Mouse (Mus musculus): ENCODE data around the gene Drosha. TPM values are rescaled to one million over a fixed set of nuclear protein-coding genes. Genes with fewer than 3 reads are reported as not detected.

The Drosha gene
- polyA plus RNA-seq, 1 experiment from 2014 or later: 19.8 TPM

- H3K9me3 ChIP-seq (replicated peaks): no peaks in the 10 kb centered on the region
- WGBS: 60% methylated on average over 7 of the region's 7 CpGs
- no peak overlapping the region for H3K27ac ChIP-seq
- H3K4me3 ChIP-seq: no peak overlapping the region
- no peak overlapping the region for H3K4me2 ChIP-seq
- no peak overlapping the region for H3K9ac ChIP-seq
- ATAC-seq (replicated peaks; ENCODE audit: insufficient number of reproducible peaks, insufficient read depth, low FRiP score, low read depth): no peak
- H3K27me3 ChIP-seq: no peaks in the 10 kb centered on the region
- H3K36me3 ChIP-seq: peaks cover 32% of the 10 kb centered on the region
- H3K4me1 ChIP-seq (replicated peaks): peaks cover 10% of the 10 kb centered on the region
These were observed 41.1 kb downstream of the Drosha start for GRCm38 (mm10) chr15:12865595-12866314.

GRCm38 (mm10) chr15:12867269-12867668, 42.7 kb downstream of the Drosha start:
- Histone ChIP-seq H3K27me3 (no peaks in the 10 kb centered on the region), H3K4me1 (replicated peaks) (peaks cover 10% of the 10 kb centered on the region), H3K9ac (no peak overlapping the region), H3K9me3 (replicated peaks) (no peaks in the 10 kb centered on the region), H3K4me3 (no peak overlapping the region), H3K36me3 (peaks cover 25% of the 10 kb centered on the region; the same call in 1 of the 2 replicates), H3K27ac (no peak overlapping the region), H3K4me2 (no peak overlapping the region)
- no peak for ATAC-seq (replicated peaks; ENCODE audit: insufficient number of reproducible peaks, insufficient read depth, low FRiP score, low read depth)
- WGBS: 80% methylated on average over 8 of the region's 8 CpGs

GRCm38 (mm10) chr15:12875442-12876176, 51.0 kb downstream of the Drosha start:
- Histone ChIP-seq H3K9ac (no peak overlapping the region), H3K4me1 (replicated peaks) (peaks cover 4% of the 10 kb centered on the region; the same call in 1 of the 2 replicates), H3K27me3 (no peaks in the 10 kb centered on the region), H3K36me3 (0 out of 2 replicates have a peak, but pooled peaks cover 9% of the 10 kb centered on the region), H3K27ac (no peak overlapping the region), H3K4me2 (no peak overlapping the region), H3K9me3 (replicated peaks) (no peaks in the 10 kb centered on the region), H3K4me3 (no peak overlapping the region)
- ATAC-seq (replicated peaks; ENCODE audit: insufficient number of reproducible peaks, insufficient read depth, low FRiP score, low read depth): no peak
- WGBS: 75% methylated on average over 18 of the region's 18 CpGs

GRCm38 (mm10) chr15:12876266-12876665, 51.7 kb downstream of the Drosha start:
- 86% methylated on average over 2 of the region's 2 CpGs for WGBS
- ATAC-seq (replicated peaks; ENCODE audit: insufficient number of reproducible peaks, insufficient read depth, low FRiP score, low read depth): no peak
- peaks cover 14% of the 10 kb centered on the region for H3K36me3 ChIP-seq

GRCm38 (mm10) chr15:12876881-12877280, 52.3 kb downstream of the Drosha start:
- Histone ChIP-seq H3K4me2 (no peak overlapping the region), H3K27me3 (no peaks in the 10 kb centered on the region), H3K36me3 (peaks cover 20% of the 10 kb centered on the region), H3K9ac (no peak overlapping the region), H3K9me3 (replicated peaks) (no peaks in the 10 kb centered on the region), H3K4me1 (replicated peaks) (peaks cover 4% of the 10 kb centered on the region; the same call in 1 of the 2 replicates), H3K27ac (no peak overlapping the region), H3K4me3 (no peak overlapping the region)
- WGBS: 88% methylated on average over 4 of the region's 4 CpGs
- no peak for ATAC-seq (replicated peaks; ENCODE audit: insufficient number of reproducible peaks, insufficient read depth, low FRiP score, low read depth)

More at GRCm38 (mm10) chr15:12876266-12876665, 51.7 kb downstream of the Drosha start:
- Histone ChIP-seq H3K27me3 (no peaks in the 10 kb centered on the region), H3K4me2 (no peak overlapping the region), H3K9ac (no peak overlapping the region), H3K4me3 (no peak overlapping the region), H3K9me3 (replicated peaks) (no peaks in the 10 kb centered on the region), H3K27ac (no peak overlapping the region), H3K4me1 (replicated peaks) (peaks cover 4% of the 10 kb centered on the region; the same call in 1 of the 2 replicates)

- H3K27me3 ChIP-seq: no peaks in the 10 kb centered on the region
- no peak overlapping the region for H3K4me3 ChIP-seq
- peaks cover 28% of the 10 kb centered on the region for H3K36me3 ChIP-seq
- no peak overlapping the region for H3K27ac ChIP-seq
- peaks cover 3% of the 10 kb centered on the region; the same call in 1 of the 2 replicates for H3K4me1 ChIP-seq (replicated peaks)
- no peak overlapping the region for H3K4me2 ChIP-seq
- H3K9ac ChIP-seq: no peak overlapping the region
- no peaks in the 10 kb centered on the region for H3K9me3 ChIP-seq (replicated peaks)
- no peak for ATAC-seq (replicated peaks; ENCODE audit: insufficient number of reproducible peaks, insufficient read depth, low FRiP score, low read depth)
- WGBS: 87% methylated on average over 12 of the region's 12 CpGs
These were observed 53.3 kb downstream of the Drosha start for GRCm38 (mm10) chr15:12877934-12878333.

GRCm38 (mm10) chr15:12878581-12878980, 54.0 kb downstream of the Drosha start:
- 84% methylated on average over 9 of the region's 9 CpGs for WGBS
- Histone ChIP-seq H3K27ac (no peak overlapping the region), H3K4me3 (no peak overlapping the region), H3K36me3 (peaks cover 34% of the 10 kb centered on the region), H3K4me2 (no peak overlapping the region), H3K9me3 (replicated peaks) (no peaks in the 10 kb centered on the region), H3K27me3 (no peaks in the 10 kb centered on the region), H3K4me1 (replicated peaks) (no peaks in the 10 kb centered on the region), H3K9ac (no peak overlapping the region)
- no peak for ATAC-seq (replicated peaks; ENCODE audit: insufficient number of reproducible peaks, insufficient read depth, low FRiP score, low read depth)

GRCm38 (mm10) chr15:12879937-12880336, 55.3 kb downstream of the Drosha start:
- no peaks in the 10 kb centered on the region for H3K4me1 ChIP-seq (replicated peaks)
- H3K4me2 ChIP-seq: no peak overlapping the region
- H3K9me3 ChIP-seq (replicated peaks): no peaks in the 10 kb centered on the region
- H3K36me3 ChIP-seq: peaks cover 46% of the 10 kb centered on the region
- H3K27ac ChIP-seq: no peak overlapping the region
- 85% methylated on average over 8 of the region's 8 CpGs for WGBS
- ATAC-seq (replicated peaks; ENCODE audit: insufficient number of reproducible peaks, insufficient read depth, low FRiP score, low read depth): no peak
- H3K27me3 ChIP-seq: no peaks in the 10 kb centered on the region
- no peak overlapping the region for H3K4me3 ChIP-seq
- H3K9ac ChIP-seq: no peak overlapping the region

- Histone ChIP-seq H3K9me3 (replicated peaks) (no peaks in the 10 kb centered on the region), H3K4me1 (replicated peaks) (no peaks in the 10 kb centered on the region), H3K9ac (no peak overlapping the region), H3K4me3 (no peak overlapping the region), H3K27ac (no peak overlapping the region), H3K36me3 (peaks cover 73% of the 10 kb centered on the region), H3K4me2 (no peak overlapping the region), H3K27me3 (no peaks in the 10 kb centered on the region)
- WGBS: 82% methylated on average over 15 of the region's 15 CpGs
- ATAC-seq (replicated peaks; ENCODE audit: insufficient number of reproducible peaks, insufficient read depth, low FRiP score, low read depth): no peak
These were observed 60.2 kb downstream of the Drosha start for GRCm38 (mm10) chr15:12884855-12885254.

GRCm38 (mm10) chr15:12885361-12885760, 60.7 kb downstream of the Drosha start:
- Histone ChIP-seq H3K9ac (no peak overlapping the region), H3K9me3 (replicated peaks) (no peaks in the 10 kb centered on the region), H3K36me3 (peaks cover 73% of the 10 kb centered on the region), H3K27me3 (no peaks in the 10 kb centered on the region), H3K4me2 (no peak overlapping the region), H3K27ac (no peak overlapping the region), H3K4me1 (replicated peaks) (no peaks in the 10 kb centered on the region), H3K4me3 (no peak overlapping the region)
- 92% methylated on average over 11 of the region's 11 CpGs for WGBS
- ATAC-seq (replicated peaks; ENCODE audit: insufficient number of reproducible peaks, insufficient read depth, low FRiP score, low read depth): no peak

- peaks cover 68% of the 10 kb centered on the region for H3K36me3 ChIP-seq
- no peak overlapping the region for H3K4me2 ChIP-seq
- H3K27me3 ChIP-seq: no peaks in the 10 kb centered on the region
- WGBS: 92% methylated on average over 8 of the region's 8 CpGs
- H3K9me3 ChIP-seq (replicated peaks): no peaks in the 10 kb centered on the region
- no peaks in the 10 kb centered on the region for H3K4me1 ChIP-seq (replicated peaks)
- ATAC-seq (replicated peaks; ENCODE audit: insufficient number of reproducible peaks, insufficient read depth, low FRiP score, low read depth): no peak
- H3K9ac ChIP-seq: no peak overlapping the region
- no peak overlapping the region for H3K4me3 ChIP-seq
- no peak overlapping the region for H3K27ac ChIP-seq
These were observed 62.6 kb downstream of the Drosha start for GRCm38 (mm10) chr15:12887206-12887605.

Measured in heart, embryonic 15.5 days (tissue).